Mouse (Mus musculus): ENCODE measurements at regions not wholly inside any gene's neighbourhood (a gene's known extent, or its start where the extent isn't known, plus 50 kb on each side); places are given as distances from the start of the nearest gene placed in this dataset.

GRCm38 (mm10) chr12:16434225-16434624 is 176.5 kb downstream of the Lpin1 start:
- Histone ChIP-seq H3K4me3 (replicated peaks; ENCODE audit: low read length) (no peak overlapping the region), H3K9me3 (ENCODE audit: low read length) (no peaks in the 10 kb centered on the region), H3K36me3 (ENCODE audit: insufficient read depth, low read length) (no peaks in the 10 kb centered on the region), H3K4me1 (replicated peaks; ENCODE audit: low read depth, low read length) (no peaks in the 10 kb centered on the region), H3K27me3 (ENCODE audit: insufficient read depth, low read length) (no peaks in the 10 kb centered on the region)
- TF ChIP-seq CTCF (conservative IDR thresholded peaks at IDR 0.05; ENCODE audit: low read length) (no peak), NANOG (IDR thresholded peaks at IDR 0.05; ENCODE audit: borderline replicate concordance, low read length) (no peak), POU5F1 (IDR thresholded peaks at IDR 0.05; ENCODE audit: borderline replicate concordance, low read length) (no peak)

GRCm38 (mm10) chr12:16425980-16426379 is 184.8 kb downstream of the Lpin1 start:
- Histone ChIP-seq H3K4me3 (replicated peaks; ENCODE audit: low read length) (no peak overlapping the region), H3K36me3 (ENCODE audit: insufficient read depth, low read length) (no peaks in the 10 kb centered on the region), H3K27me3 (ENCODE audit: insufficient read depth, low read length) (no peaks in the 10 kb centered on the region), H3K4me1 (replicated peaks; ENCODE audit: low read depth, low read length) (no peaks in the 10 kb centered on the region), H3K9me3 (ENCODE audit: low read length) (no peaks in the 10 kb centered on the region)
- TF ChIP-seq CTCF (conservative IDR thresholded peaks at IDR 0.05; ENCODE audit: low read length) (no peak), NANOG (IDR thresholded peaks at IDR 0.05; ENCODE audit: borderline replicate concordance, low read length) (no peak), POU5F1 (IDR thresholded peaks at IDR 0.05; ENCODE audit: borderline replicate concordance, low read length) (no peak)

GRCm38 (mm10) chr12:16424526-16424925 is 186.2 kb downstream of the Lpin1 start:
- no peaks in the 10 kb centered on the region for H3K27me3 ChIP-seq (ENCODE audit: insufficient read depth, low read length)
- H3K4me1 ChIP-seq (replicated peaks; ENCODE audit: low read depth, low read length) = no peaks in the 10 kb centered on the region
- no peak for TF ChIP-seq CTCF (conservative IDR thresholded peaks at IDR 0.05; ENCODE audit: low read length)
- TF ChIP-seq POU5F1 (IDR thresholded peaks at IDR 0.05; ENCODE audit: borderline replicate concordance, low read length) = no peak
- TF ChIP-seq NANOG (IDR thresholded peaks at IDR 0.05; ENCODE audit: borderline replicate concordance, low read length) = no peak
- H3K4me3 ChIP-seq (replicated peaks; ENCODE audit: low read length) = no peak overlapping the region
- H3K9me3 ChIP-seq (ENCODE audit: low read length) = no peaks in the 10 kb centered on the region
- H3K36me3 ChIP-seq (ENCODE audit: insufficient read depth, low read length) = no peaks in the 10 kb centered on the region

- no peaks in the 10 kb centered on the region for H3K27me3 ChIP-seq (ENCODE audit: insufficient read depth, low read length)
- no peak overlapping the region for H3K4me3 ChIP-seq (replicated peaks; ENCODE audit: low read length)
- H3K9me3 ChIP-seq (ENCODE audit: low read length) = no peaks in the 10 kb centered on the region
- TF ChIP-seq CTCF (conservative IDR thresholded peaks at IDR 0.05; ENCODE audit: low read length) = no peak
- no peak for TF ChIP-seq NANOG (IDR thresholded peaks at IDR 0.05; ENCODE audit: borderline replicate concordance, low read length)
- TF ChIP-seq POU5F1 (IDR thresholded peaks at IDR 0.05; ENCODE audit: borderline replicate concordance, low read length) = no peak
- no peaks in the 10 kb centered on the region for H3K36me3 ChIP-seq (ENCODE audit: insufficient read depth, low read length)
- no peaks in the 10 kb centered on the region for H3K4me1 ChIP-seq (replicated peaks; ENCODE audit: low read depth, low read length)
Measured at GRCm38 (mm10) chr12:16395720-16396119, 215.0 kb downstream of the Lpin1 start.

- Histone ChIP-seq H3K4me1 (replicated peaks; ENCODE audit: low read depth, low read length) (no peaks in the 10 kb centered on the region), H3K27me3 (ENCODE audit: insufficient read depth, low read length) (no peaks in the 10 kb centered on the region), H3K4me3 (replicated peaks; ENCODE audit: low read length) (no peak overlapping the region), H3K9me3 (ENCODE audit: low read length) (no peaks in the 10 kb centered on the region), H3K36me3 (ENCODE audit: insufficient read depth, low read length) (no peaks in the 10 kb centered on the region)
- TF ChIP-seq CTCF (conservative IDR thresholded peaks at IDR 0.05; ENCODE audit: low read length) (no peak), POU5F1 (IDR thresholded peaks at IDR 0.05; ENCODE audit: borderline replicate concordance, low read length) (no peak), NANOG (IDR thresholded peaks at IDR 0.05; ENCODE audit: borderline replicate concordance, low read length) (no peak)
Measured at GRCm38 (mm10) chr12:16392851-16393250, 217.9 kb downstream of the Lpin1 start.

GRCm38 (mm10) chr12:16391630-16392269 is 219.0 kb downstream of the Lpin1 start:
- Histone ChIP-seq H3K36me3 (ENCODE audit: insufficient read depth, low read length) (no peaks in the 10 kb centered on the region), H3K9me3 (ENCODE audit: low read length) (no peaks in the 10 kb centered on the region), H3K4me3 (replicated peaks; ENCODE audit: low read length) (no peak overlapping the region), H3K4me1 (replicated peaks; ENCODE audit: low read depth, low read length) (no peaks in the 10 kb centered on the region), H3K27me3 (ENCODE audit: insufficient read depth, low read length) (no peaks in the 10 kb centered on the region)
- TF ChIP-seq CTCF (conservative IDR thresholded peaks at IDR 0.05; ENCODE audit: low read length) (no peak), NANOG (IDR thresholded peaks at IDR 0.05; ENCODE audit: borderline replicate concordance, low read length) (no peak), POU5F1 (IDR thresholded peaks at IDR 0.05; ENCODE audit: borderline replicate concordance, low read length) (no peak)

GRCm38 (mm10) chr12:16391163-16391562 is 219.6 kb downstream of the Lpin1 start:
- Histone ChIP-seq H3K4me1 (replicated peaks; ENCODE audit: low read depth, low read length) (no peaks in the 10 kb centered on the region), H3K27me3 (ENCODE audit: insufficient read depth, low read length) (no peaks in the 10 kb centered on the region), H3K4me3 (replicated peaks; ENCODE audit: low read length) (no peak overlapping the region), H3K36me3 (ENCODE audit: insufficient read depth, low read length) (no peaks in the 10 kb centered on the region), H3K9me3 (ENCODE audit: low read length) (no peaks in the 10 kb centered on the region)
- no peak for TF ChIP-seq POU5F1 (IDR thresholded peaks at IDR 0.05; ENCODE audit: borderline replicate concordance, low read length)
- no peak for TF ChIP-seq NANOG (IDR thresholded peaks at IDR 0.05; ENCODE audit: borderline replicate concordance, low read length)
- no peak for TF ChIP-seq CTCF (conservative IDR thresholded peaks at IDR 0.05; ENCODE audit: low read length)

GRCm38 (mm10) chr12:16387035-16387434 is 223.7 kb downstream of the Lpin1 start:
- Histone ChIP-seq H3K36me3 (ENCODE audit: insufficient read depth, low read length) (no peaks in the 10 kb centered on the region), H3K4me3 (replicated peaks; ENCODE audit: low read length) (no peak overlapping the region), H3K4me1 (replicated peaks; ENCODE audit: low read depth, low read length) (no peaks in the 10 kb centered on the region), H3K27me3 (ENCODE audit: insufficient read depth, low read length) (no peaks in the 10 kb centered on the region), H3K9me3 (ENCODE audit: low read length) (no peaks in the 10 kb centered on the region)
- no peak for TF ChIP-seq POU5F1 (IDR thresholded peaks at IDR 0.05; ENCODE audit: borderline replicate concordance, low read length)
- TF ChIP-seq NANOG (IDR thresholded peaks at IDR 0.05; ENCODE audit: borderline replicate concordance, low read length) = no peak
- TF ChIP-seq CTCF (conservative IDR thresholded peaks at IDR 0.05; ENCODE audit: low read length) = no peak

- Histone ChIP-seq H3K4me1 (replicated peaks; ENCODE audit: low read depth, low read length) (no peaks in the 10 kb centered on the region), H3K36me3 (ENCODE audit: insufficient read depth, low read length) (no peaks in the 10 kb centered on the region), H3K9me3 (ENCODE audit: low read length) (no peaks in the 10 kb centered on the region), H3K27me3 (ENCODE audit: insufficient read depth, low read length) (no peaks in the 10 kb centered on the region), H3K4me3 (replicated peaks; ENCODE audit: low read length) (no peak overlapping the region)
- TF ChIP-seq CTCF (conservative IDR thresholded peaks at IDR 0.05; ENCODE audit: low read length) (no peak), NANOG (IDR thresholded peaks at IDR 0.05; ENCODE audit: borderline replicate concordance, low read length) (no peak), POU5F1 (IDR thresholded peaks at IDR 0.05; ENCODE audit: borderline replicate concordance, low read length) (no peak)
Measured at GRCm38 (mm10) chr12:16384396-16384795, 226.4 kb downstream of the Lpin1 start.
